Comparison of ENCODE assay signal across 8 mouse cellular contexts in the genomic region with DNA sequence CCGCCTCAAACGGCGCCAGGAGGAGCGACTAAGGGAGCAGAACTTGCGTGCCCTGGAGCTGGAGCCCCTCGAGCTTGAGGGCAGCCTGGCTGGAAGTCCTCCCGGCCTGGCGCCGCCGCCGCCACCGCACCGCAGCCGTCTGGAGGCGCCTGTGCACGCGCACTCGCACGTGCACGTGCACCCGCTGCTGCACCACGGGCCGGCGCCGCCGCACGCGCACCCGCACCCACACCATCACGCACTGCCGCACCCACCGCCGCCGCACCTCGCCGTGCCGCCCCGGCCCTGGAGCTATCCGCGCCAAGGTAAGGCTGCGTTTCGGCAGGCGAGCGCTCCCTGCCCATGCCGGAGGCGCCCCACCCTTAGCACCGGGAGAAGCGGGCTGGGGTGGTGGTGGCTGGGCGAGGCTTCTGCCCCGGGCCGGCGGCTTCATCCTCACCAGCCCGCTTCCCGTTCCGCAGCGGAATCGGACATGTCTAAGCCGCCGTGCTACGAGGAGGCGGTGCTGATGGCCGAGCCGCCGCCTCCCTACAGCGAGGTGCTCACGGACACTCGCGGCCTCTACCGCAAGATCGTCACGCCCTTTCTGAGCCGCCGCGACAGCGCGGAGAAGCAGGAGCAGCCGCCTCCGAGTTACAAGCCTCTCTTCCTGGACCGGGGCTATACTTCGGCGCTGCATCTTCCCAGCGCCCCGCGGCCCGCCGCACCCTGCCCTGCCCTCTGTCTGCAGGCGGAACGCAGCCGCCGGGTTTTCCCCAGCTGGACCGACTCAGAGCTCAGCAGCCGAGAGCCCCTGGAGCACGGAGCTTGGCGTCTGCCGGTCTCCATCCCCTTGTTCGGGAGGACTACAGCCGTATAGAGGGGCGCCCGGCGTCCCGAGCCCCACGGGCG. TPM values are rescaled to one million over a fixed set of nuclear protein-coding genes. Genes with fewer than 3 reads are reported as not detected.
DNase-seq lines count a peak whose midpoint lies in the region; ATAC-seq and TF ChIP-seq lines count a peak whose summit lies in the region.

No protein-coding gene starts in this region.

- H3K9me3 ChIP-seq in embryonic facial prominence, embryonic 15.5 days (replicated peaks): no peaks in the 10 kb centered on the region
- no peaks in the 10 kb centered on the region for H3K9me3 ChIP-seq in hindbrain, embryonic 14.5 days (ENCODE audit: control insufficient read depth, low read length)
- no peaks in the 10 kb centered on the region for H3K9me3 ChIP-seq in limb, embryonic 14.5 days (ENCODE audit: control insufficient read depth, low read length)

- no peaks in the 10 kb centered on the region for H3K27me3 ChIP-seq in embryonic facial prominence, embryonic 15.5 days
- no peaks in the 10 kb centered on the region for H3K27me3 ChIP-seq in hindbrain, embryonic 14.5 days (ENCODE audit: control insufficient read depth, insufficient read depth, low read length)
- no peaks in the 10 kb centered on the region for H3K27me3 ChIP-seq in limb, embryonic 14.5 days (ENCODE audit: control insufficient read depth, insufficient read depth, low read length)
- no peaks in the 10 kb centered on the region for H3K27me3 ChIP-seq in myocyte (ENCODE audit: control insufficient read depth, insufficient read depth, insufficient read length)

- peaks cover 48% of the 10 kb centered on the region for H3K4me1 ChIP-seq in embryonic facial prominence, embryonic 15.5 days
- H3K4me1 ChIP-seq in hindbrain, embryonic 14.5 days (replicated peaks; ENCODE audit: control insufficient read depth, insufficient read depth, low read length): peaks cover 75% of the 10 kb centered on the region
- peaks cover 16% of the 10 kb centered on the region for H3K4me1 ChIP-seq in limb, embryonic 14.5 days (ENCODE audit: control insufficient read depth, insufficient read depth, low read length)

- no peak for TF ChIP-seq POLR2A in limb, embryonic 14.5 days (IDR thresholded peaks at IDR 0.05; ENCODE audit: borderline replicate concordance, extremely low read depth, insufficient read depth, insufficient read length)
- TF ChIP-seq POLR2A in myocyte (IDR thresholded peaks at IDR 0.05; ENCODE audit: insufficient read length, low read depth): peak; percentile 51

- peak; percentile 53 for ATAC-seq in embryonic facial prominence, embryonic 15.5 days (ENCODE audit: insufficient number of reproducible peaks, low FRiP score, low TSS enrichment, low read depth)
- ATAC-seq in hindbrain, embryonic 14.5 days (ENCODE audit: low FRiP score): peak; percentile 45
- peak; percentile 41 for ATAC-seq in limb, embryonic 14.5 days (ENCODE audit: low FRiP score, low read depth)

- H3K4me3 ChIP-seq in embryonic facial prominence, embryonic 15.5 days (replicated peaks): peak overlapping the region; percentile 60
- H3K4me3 ChIP-seq in hindbrain, embryonic 14.5 days (replicated peaks; ENCODE audit: low read length): peak overlapping the region; percentile 50
- H3K4me3 ChIP-seq in limb, embryonic 14.5 days (replicated peaks; ENCODE audit: low read length): peak overlapping the region; percentile 61
- peak overlapping the region; percentile 22 for H3K4me3 ChIP-seq in myocyte

- peak overlapping the region; percentile 51 for H3K9ac ChIP-seq in embryonic facial prominence, embryonic 15.5 days
- peak overlapping the region; percentile 87 for H3K9ac ChIP-seq in hindbrain, embryonic 14.5 days
- peak overlapping the region; percentile 72 for H3K9ac ChIP-seq in limb, embryonic 14.5 days (ENCODE audit: low read depth, low read length, severe bottlenecking)

- peak overlapping the region; percentile 100 for H3K4me2 ChIP-seq in embryonic facial prominence, embryonic 15.5 days (replicated peaks)
- peak overlapping the region; percentile 98 for H3K4me2 ChIP-seq in hindbrain, embryonic 14.5 days (replicated peaks)
- peak overlapping the region; percentile 100 for H3K4me2 ChIP-seq in limb, embryonic 14.5 days (replicated peaks; ENCODE audit: low read depth, low read length, severe bottlenecking)
- peak overlapping the region; percentile 92 for H3K4me2 ChIP-seq in myocyte (ENCODE audit: low read depth)

- peak overlapping the region; percentile 71 for H3K27ac ChIP-seq in embryonic facial prominence, embryonic 15.5 days (replicated peaks)
- peak overlapping the region; percentile 93 for H3K27ac ChIP-seq in hindbrain, embryonic 14.5 days
- H3K27ac ChIP-seq in limb, embryonic 14.5 days (replicated peaks; ENCODE audit: low read depth, low read length): peak overlapping the region; percentile 75

- peak; percentile 71 for DNase-seq in layer of hippocampus, adult 11-12 months (ENCODE audit: low spot score)
- no peak for DNase-seq in layer of hippocampus, adult 8-10 months (ENCODE audit: low spot score in 2 of 2)
- DNase-seq in adrenal gland, postnatal 36 days: peak; percentile 58 to 71
- DNase-seq in hindbrain, embryonic 14.5 days (ENCODE audit: low spot score): peak; percentile 79
- peak; percentile 50 for DNase-seq in limb, embryonic 14.5 days (ENCODE audit: low spot score)
- peak; percentile 48 for DNase-seq in testis, postnatal 14 days (ENCODE audit: low spot score)

- peaks cover 36% of the 10 kb centered on the region for H3K36me3 ChIP-seq in embryonic facial prominence, embryonic 15.5 days
- peaks cover 47% of the 10 kb centered on the region for H3K36me3 ChIP-seq in hindbrain, embryonic 14.5 days (replicated peaks; ENCODE audit: control insufficient read depth, insufficient read depth)
- H3K36me3 ChIP-seq in limb, embryonic 14.5 days (ENCODE audit: control insufficient read depth, insufficient read depth, low read length): peaks cover 39% of the 10 kb centered on the region
- H3K36me3 ChIP-seq in myocyte (ENCODE audit: control insufficient read depth, insufficient read depth): peaks cover 11% of the 10 kb centered on the region

- under 1% methylated on average over 103 of the region's 103 CpGs for WGBS in embryonic facial prominence, embryonic 15.5 days
- WGBS in hindbrain, embryonic 14.5 days: under 1% methylated on average over 91 of the region's 103 CpGs
- WGBS in limb, embryonic 14.5 days: under 1% methylated on average over 83 of the region's 103 CpGs

- peak overlapping the region; percentile 62 for H3ac ChIP-seq in myocyte (ENCODE audit: control insufficient read depth, insufficient read length)

- H3K79me2 ChIP-seq in myocyte (ENCODE audit: control insufficient read depth, insufficient read depth): no peaks in the 10 kb centered on the region

TF ChIP-seq in myocyte, 11 proteins besides CTCF, POLR2A, EP300 and RAD21 (continues in another document):
- TF ChIP-seq MAX (IDR thresholded peaks at IDR 0.05; ENCODE audit: low read depth) (no peak), MYOG (IDR thresholded peaks at IDR 0.05; ENCODE audit: control insufficient read depth in 1 of 3, insufficient read depth in 1 of 3, insufficient read length in 2 of 3, low read depth in 2 of 3) (peak in 1 of 3 experiments; percentile 29), USF1 (IDR thresholded peaks at IDR 0.05; ENCODE audit: low read depth) (no peak), POLR2AphosphoS2 (IDR thresholded peaks at IDR 0.05; ENCODE audit: insufficient read length, low read depth) (peak; percentile 86)

RNA-seq across cellular contexts. Expression of a gene that starts 8.3 kb away (rescaled TPM):
- 10 to 100 TPM; 57.5 to 73.5 (median 60.4) TPM for total RNA-seq in layer of hippocampus, adult 8-10 months (2022)
- 1 to 10 TPM; 1.9 to 3.3 TPM for total RNA-seq in adrenal gland, postnatal 36 days (2021)
- 1.5 TPM in 2 replicates for polyA plus RNA-seq in embryonic facial prominence, embryonic 15.5 days (2015; fragmentation: Nextera tagmentation; extraction: Ambion mirVana)
- 6.3 and 8.9 TPM in 2 replicates for polyA plus RNA-seq in hindbrain, embryonic 14.5 days (2014; fragmentation: Nextera tagmentation; extraction: Ambion mirVana)
- polyA plus RNA-seq in limb, embryonic 14.5 days (2012; rRNA removed): 18.6 and 28.4 TPM in 2 replicates
- 1.4 and 2.3 TPM in 2 replicates for polyA plus RNA-seq in limb, embryonic 14.5 days (2014; fragmentation: Nextera tagmentation; extraction: Ambion mirVana)
- polyA plus RNA-seq in myocyte (2012; fragmentation: generic; extraction: Trizol): 5.1 TPM

RNA-seq across cellular contexts. Expression of a gene that starts 15.5 kb away (rescaled TPM):
- 100 to 1,000 TPM; 295 to 399 (median 333) TPM for total RNA-seq in layer of hippocampus, adult 8-10 months (2022)
- 10 to 100 TPM; 16.0 to 18.0 TPM for total RNA-seq in adrenal gland, postnatal 36 days (2021)
- 190 and 193 TPM in 2 replicates for polyA plus RNA-seq in embryonic facial prominence, embryonic 15.5 days (2015; fragmentation: Nextera tagmentation; extraction: Ambion mirVana)
- polyA plus RNA-seq in hindbrain, embryonic 14.5 days (2014; fragmentation: Nextera tagmentation; extraction: Ambion mirVana): 406 and 416 TPM in 2 replicates
- polyA plus RNA-seq in limb, embryonic 14.5 days (2012; rRNA removed): 266 and 303 TPM in 2 replicates
- 153 and 178 TPM in 2 replicates for polyA plus RNA-seq in limb, embryonic 14.5 days (2014; fragmentation: Nextera tagmentation; extraction: Ambion mirVana)
- 165 TPM for polyA plus RNA-seq in myocyte (2012; fragmentation: generic; extraction: Trizol)

RNA-seq across cellular contexts. Expression of a gene that starts 27.5 kb away (rescaled TPM):
- 10 to 100 TPM; 61.4 to 74.2 (median 67.5) TPM for total RNA-seq in layer of hippocampus, adult 8-10 months (2022)
- total RNA-seq in adrenal gland, postnatal 36 days (2021): 10 to 100 TPM; 34.5 to 49.4 TPM
- 43.8 and 45.1 TPM in 2 replicates for polyA plus RNA-seq in embryonic facial prominence, embryonic 15.5 days (2015; fragmentation: Nextera tagmentation; extraction: Ambion mirVana)
- 41.9 and 42.7 TPM in 2 replicates for polyA plus RNA-seq in hindbrain, embryonic 14.5 days (2014; fragmentation: Nextera tagmentation; extraction: Ambion mirVana)
- polyA plus RNA-seq in limb, embryonic 14.5 days (2012; rRNA removed): 81.4 and 92.8 TPM in 2 replicates
- 51.7 and 57.5 TPM in 2 replicates for polyA plus RNA-seq in limb, embryonic 14.5 days (2014; fragmentation: Nextera tagmentation; extraction: Ambion mirVana)
- polyA plus RNA-seq in myocyte (2012; fragmentation: generic; extraction: Trizol): 29.1 TPM

RNA-seq across cellular contexts. Expression of a gene that starts 41.1 kb away (rescaled TPM):
- 10 to 100 TPM; 88.7 to 99.2 (median 95.5) TPM for total RNA-seq in layer of hippocampus, adult 8-10 months (2022)
- total RNA-seq in adrenal gland, postnatal 36 days (2021): 10 to 100 TPM; 15.2 to 23.9 TPM
- 165 and 180 TPM in 2 replicates for polyA plus RNA-seq in embryonic facial prominence, embryonic 15.5 days (2015; fragmentation: Nextera tagmentation; extraction: Ambion mirVana)
- 139 and 141 TPM in 2 replicates for polyA plus RNA-seq in hindbrain, embryonic 14.5 days (2014; fragmentation: Nextera tagmentation; extraction: Ambion mirVana)
- 137 and 192 TPM in 2 replicates for polyA plus RNA-seq in limb, embryonic 14.5 days (2012; rRNA removed)
- 148 and 162 TPM in 2 replicates for polyA plus RNA-seq in limb, embryonic 14.5 days (2014; fragmentation: Nextera tagmentation; extraction: Ambion mirVana)
- 553 TPM for polyA plus RNA-seq in myocyte (2012; fragmentation: generic; extraction: Trizol)

RNA-seq across cellular contexts. Expression of a gene that starts 45.8 kb away (rescaled TPM):
- 1 to 10 TPM in 1 of 4 experiments, under 1 TPM in 2, not detected in 1; 0.43 to 1.5 (median 0.74) TPM for total RNA-seq in layer of hippocampus, adult 8-10 months (2022)
- under 1 TPM in 1 of 2 experiments, not detected in 1; 0.30 TPM for total RNA-seq in adrenal gland, postnatal 36 days (2021)
- 0.16 TPM in 1 of 2 replicates, not detected in the other for polyA plus RNA-seq in embryonic facial prominence, embryonic 15.5 days (2015; fragmentation: Nextera tagmentation; extraction: Ambion mirVana)
- polyA plus RNA-seq in hindbrain, embryonic 14.5 days (2014; fragmentation: Nextera tagmentation; extraction: Ambion mirVana): 0.09 and 0.34 TPM in 2 replicates
- polyA plus RNA-seq in limb, embryonic 14.5 days (2012; rRNA removed): 0.09 and 0.11 TPM in 2 replicates
- polyA plus RNA-seq in limb, embryonic 14.5 days (2014; fragmentation: Nextera tagmentation; extraction: Ambion mirVana): not detected in 2 replicates
- polyA plus RNA-seq in myocyte (2012; fragmentation: generic; extraction: Trizol): not detected

Comparison
In these comparisons a context has a peak if more than half of its experiments do, and no peak if none do; other contexts are left out.
1. DNase-seq: peak in layer of hippocampus, adult 11-12 months (single experiment), adrenal gland, postnatal 36 days (2 of 2), hindbrain, embryonic 14.5 days (single experiment), limb, embryonic 14.5 days (single experiment) and testis, postnatal 14 days (single experiment); none in layer of hippocampus, adult 8-10 months (0 of 2).
2. Peak in every context shown above with its lines, with median percentiles within 50 percentile points of each other: ATAC-seq, H3K27ac ChIP-seq, H3K4me2 ChIP-seq, H3K4me3 ChIP-seq and H3K9ac ChIP-seq.